Mouse (Mus musculus): Measurements from ENCODE around the gene Ccnd3. TPM values are rescaled to one million over a fixed set of nuclear protein-coding genes. Genes with fewer than 3 reads are reported as not detected.

The Ccnd3 gene
- total and polyA plus RNA-seq, 2 experiments from 2014 or later = 41.1 to 52.6 TPM

DNA sequence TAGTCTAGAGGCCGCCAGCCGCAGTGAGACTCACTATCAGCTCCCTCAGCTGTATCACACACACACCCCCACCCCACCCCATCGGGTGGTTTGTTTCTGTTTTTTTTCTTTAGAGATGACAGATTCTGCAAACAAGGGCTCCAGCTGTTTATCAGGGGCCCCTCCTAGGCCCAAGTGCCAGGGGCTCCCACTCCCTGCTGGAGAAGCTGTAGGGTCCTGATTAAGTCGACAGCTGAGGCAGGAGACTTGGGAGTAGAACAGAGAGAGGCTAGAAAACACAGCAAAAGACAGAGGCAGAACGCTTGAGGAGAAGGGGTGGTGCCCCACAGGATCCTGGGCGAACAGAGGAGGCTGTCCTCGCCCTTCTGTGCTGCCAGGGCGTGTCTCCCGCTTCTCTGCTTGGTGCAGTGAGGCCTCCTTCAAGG is 31.0 kb downstream of the Ccnd3 start:
- WGBS = 69% methylated on average over 9 of the region's 9 CpGs

DNA sequence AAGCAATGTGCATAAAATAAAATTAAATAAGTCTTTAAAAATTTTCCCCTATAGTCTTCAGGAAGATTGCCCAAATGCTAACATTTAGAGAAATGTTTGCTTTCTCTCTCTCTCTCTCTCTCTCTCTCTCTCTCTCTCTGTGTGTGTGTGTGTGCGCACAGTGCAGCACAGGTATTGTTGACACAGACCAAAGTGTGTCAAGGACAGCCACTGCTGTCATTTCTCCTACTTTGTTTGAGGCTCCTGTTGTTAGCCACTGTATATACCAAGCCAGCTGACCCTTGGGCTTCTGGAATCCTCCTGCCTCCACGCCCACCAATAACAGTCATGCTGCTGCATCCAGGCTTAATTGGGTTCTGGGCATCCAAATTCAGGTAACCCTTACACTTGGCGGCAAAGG is 33.2 kb downstream of the Ccnd3 start:
- no peak overlapping the region for H3K27ac ChIP-seq (ENCODE audit: low read depth, low read length)
- ATAC-seq (ENCODE audit: low FRiP score) (no peak), DNase-seq (ENCODE audit: low spot score) (no peak)
- H3K36me3 ChIP-seq (ENCODE audit: insufficient read depth, low read length) = no peaks in the 10 kb centered on the region
- WGBS = 82% methylated on average over 3 of the region's 3 CpGs
- no peaks in the 10 kb centered on the region for H3K27me3 ChIP-seq (ENCODE audit: insufficient read depth, low read length)
- H3K9me3 ChIP-seq (ENCODE audit: low read length) = no peaks in the 10 kb centered on the region
- H3K4me2 ChIP-seq (ENCODE audit: low read depth, low read length, poor library complexity, severe bottlenecking) = no peak overlapping the region
- H3K9ac ChIP-seq (replicated peaks; ENCODE audit: low read length, poor library complexity, severe bottlenecking) = no peak overlapping the region
- TF ChIP-seq CTCF (IDR thresholded peaks at IDR 0.05) = no peak
- H3K4me3 ChIP-seq (ENCODE audit: low read depth, low read length) = no peak overlapping the region
- no peaks in the 10 kb centered on the region for H3K4me1 ChIP-seq (ENCODE audit: insufficient read depth, low read length)

More for the DNA sequence above, 31.0 kb downstream of the Ccnd3 start:
- H3K4me2 ChIP-seq (ENCODE audit: low read depth, low read length, poor library complexity, severe bottlenecking) = no peak overlapping the region
- H3K27ac ChIP-seq (ENCODE audit: low read depth, low read length) = no peak overlapping the region
- H3K27me3 ChIP-seq (ENCODE audit: insufficient read depth, low read length) = no peaks in the 10 kb centered on the region
- no peak for TF ChIP-seq CTCF (IDR thresholded peaks at IDR 0.05)
- H3K4me1 ChIP-seq (ENCODE audit: insufficient read depth, low read length) = no peaks in the 10 kb centered on the region
- DNase-seq (ENCODE audit: low spot score) = no peak
- H3K9ac ChIP-seq (replicated peaks; ENCODE audit: low read length, poor library complexity, severe bottlenecking) = no peak overlapping the region
- H3K36me3 ChIP-seq (ENCODE audit: insufficient read depth, low read length) = no peaks in the 10 kb centered on the region
- H3K4me3 ChIP-seq (ENCODE audit: low read depth, low read length) = no peak overlapping the region
- no peak for ATAC-seq (ENCODE audit: low FRiP score)
- no peaks in the 10 kb centered on the region for H3K9me3 ChIP-seq (ENCODE audit: low read length)

DNA sequence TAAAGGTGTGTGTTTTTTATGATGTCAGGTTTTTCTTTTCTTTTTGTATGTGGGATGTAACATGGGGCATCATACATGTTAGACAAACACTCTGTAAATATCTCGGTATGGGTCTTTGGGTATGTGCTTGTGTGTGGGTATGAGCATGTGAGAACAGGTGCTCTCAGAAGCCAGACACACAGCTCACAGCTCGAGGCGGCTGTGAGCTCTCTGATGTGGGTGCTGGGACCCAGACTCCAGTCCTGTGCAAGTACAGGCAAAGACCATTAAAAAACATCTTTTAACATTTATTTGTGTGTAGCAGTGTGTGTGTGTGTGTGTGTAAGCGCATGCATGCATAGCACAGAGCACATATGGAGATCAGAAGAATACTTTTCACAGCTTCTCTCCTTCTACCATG is 34.3 kb downstream of the Ccnd3 start:
- ATAC-seq (ENCODE audit: low FRiP score) = no peak
- no peak overlapping the region for H3K27ac ChIP-seq (ENCODE audit: low read depth, low read length)
- no peaks in the 10 kb centered on the region for H3K4me1 ChIP-seq (ENCODE audit: insufficient read depth, low read length)
- TF ChIP-seq CTCF (IDR thresholded peaks at IDR 0.05) = no peak
- no peak for DNase-seq (ENCODE audit: low spot score)
- no peaks in the 10 kb centered on the region for H3K9me3 ChIP-seq (ENCODE audit: low read length)
- no peak overlapping the region for H3K4me2 ChIP-seq (ENCODE audit: low read depth, low read length, poor library complexity, severe bottlenecking)
- H3K9ac ChIP-seq (replicated peaks; ENCODE audit: low read length, poor library complexity, severe bottlenecking) = no peak overlapping the region
- H3K27me3 ChIP-seq (ENCODE audit: insufficient read depth, low read length) = no peaks in the 10 kb centered on the region
- H3K4me3 ChIP-seq (ENCODE audit: low read depth, low read length) = no peak overlapping the region
- WGBS = 90% methylated on average over 4 of the region's 4 CpGs
- H3K36me3 ChIP-seq (ENCODE audit: insufficient read depth, low read length) = no peaks in the 10 kb centered on the region

DNA sequence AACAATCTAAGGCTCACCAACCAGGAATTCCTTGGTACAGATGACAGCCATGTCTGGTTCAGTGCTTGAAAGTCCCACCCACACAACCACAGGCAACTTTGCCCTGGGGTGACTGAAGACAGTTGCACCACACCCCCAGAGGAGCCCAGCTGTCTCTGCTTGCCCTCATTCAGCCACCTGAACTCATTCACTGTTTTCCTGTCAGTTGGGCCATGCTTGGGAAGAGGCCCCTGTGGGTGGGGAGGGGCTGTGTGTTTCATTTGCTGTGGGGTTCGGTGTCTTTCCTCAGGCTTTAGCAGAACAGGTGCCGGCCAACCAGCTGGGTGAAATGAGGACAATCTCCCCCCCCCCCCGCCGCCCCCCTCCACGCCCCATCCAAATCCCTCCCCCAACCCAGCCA is 37.2 kb downstream of the Ccnd3 start:
- DNase-seq (ENCODE audit: low spot score) = no peak
- H3K9me3 ChIP-seq (ENCODE audit: low read length) = no peaks in the 10 kb centered on the region
- H3K4me3 ChIP-seq (ENCODE audit: low read depth, low read length) = no peak overlapping the region
- no peaks in the 10 kb centered on the region for H3K4me1 ChIP-seq (ENCODE audit: insufficient read depth, low read length)
- no peaks in the 10 kb centered on the region for H3K27me3 ChIP-seq (ENCODE audit: insufficient read depth, low read length)
- no peak for ATAC-seq (ENCODE audit: low FRiP score)
- WGBS = 61% methylated on average over 2 of the region's 5 CpGs
- H3K36me3 ChIP-seq (ENCODE audit: insufficient read depth, low read length) = no peaks in the 10 kb centered on the region
- no peak overlapping the region for H3K27ac ChIP-seq (ENCODE audit: low read depth, low read length)
- H3K9ac ChIP-seq (replicated peaks; ENCODE audit: low read length, poor library complexity, severe bottlenecking) = no peak overlapping the region
- no peak overlapping the region for H3K4me2 ChIP-seq (ENCODE audit: low read depth, low read length, poor library complexity, severe bottlenecking)
- no peak for TF ChIP-seq CTCF (IDR thresholded peaks at IDR 0.05)

DNA sequence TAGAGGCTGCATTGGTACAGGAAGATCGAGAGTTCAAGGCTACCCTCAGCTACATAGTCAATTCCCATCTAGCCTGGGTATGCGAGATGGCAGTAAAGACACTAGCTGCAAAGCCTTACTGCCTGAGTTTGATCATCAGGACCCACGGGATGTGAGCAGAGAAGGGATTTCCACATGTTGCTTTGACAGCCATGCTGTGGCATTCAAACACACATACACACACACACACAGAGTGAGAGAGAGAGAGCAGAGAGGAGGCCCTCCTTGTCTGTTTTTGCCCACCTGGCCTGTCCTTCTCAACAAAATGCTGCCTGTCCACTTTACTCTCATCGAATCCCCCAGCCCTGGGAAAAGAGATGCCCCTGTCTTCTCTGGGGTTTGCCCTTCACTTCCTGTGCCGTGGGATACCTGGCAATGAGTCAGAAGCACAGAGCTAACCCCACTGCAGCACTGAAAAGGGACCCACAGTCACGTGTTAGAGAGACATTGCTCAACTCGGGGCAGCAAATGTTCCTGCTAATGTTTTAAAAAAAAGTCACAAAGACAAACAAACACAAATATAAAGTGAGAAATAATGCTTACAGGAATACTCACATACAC is 38.3 kb downstream of the Ccnd3 start:
- H3K4me3 ChIP-seq (ENCODE audit: low read depth, low read length) = no peak overlapping the region
- H3K9ac ChIP-seq (replicated peaks; ENCODE audit: low read length, poor library complexity, severe bottlenecking) = no peak overlapping the region
- H3K27ac ChIP-seq (ENCODE audit: low read depth, low read length) = no peak overlapping the region
- no peaks in the 10 kb centered on the region for H3K27me3 ChIP-seq (ENCODE audit: insufficient read depth, low read length)
- WGBS = 75% methylated on average over 7 of the region's 7 CpGs
- no peaks in the 10 kb centered on the region for H3K36me3 ChIP-seq (ENCODE audit: insufficient read depth, low read length)
- no peak for TF ChIP-seq CTCF (IDR thresholded peaks at IDR 0.05)
- H3K4me2 ChIP-seq (ENCODE audit: low read depth, low read length, poor library complexity, severe bottlenecking) = no peak overlapping the region
- ATAC-seq (ENCODE audit: low FRiP score) (no peak), DNase-seq (ENCODE audit: low spot score) (no peak)
- H3K4me1 ChIP-seq (ENCODE audit: insufficient read depth, low read length) = no peaks in the 10 kb centered on the region
- H3K9me3 ChIP-seq (ENCODE audit: low read length) = no peaks in the 10 kb centered on the region

DNA sequence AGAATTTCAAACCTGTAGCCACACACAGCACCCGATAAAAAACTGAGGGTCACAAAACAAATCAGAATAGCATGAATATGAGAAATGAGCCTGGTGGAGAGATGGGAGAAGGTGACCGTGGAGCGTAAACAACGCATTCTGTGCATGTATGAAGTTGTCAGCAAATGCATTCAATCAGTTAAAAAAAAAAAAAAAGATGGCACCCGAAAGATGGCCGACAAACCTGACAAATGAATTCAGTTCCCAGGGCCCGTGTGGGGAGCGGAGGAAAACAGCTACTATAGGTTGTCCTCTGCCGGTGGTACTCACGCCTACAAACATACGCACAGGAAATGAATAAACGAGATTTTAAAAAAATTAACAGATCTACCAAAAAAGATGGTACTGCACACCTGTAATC is 40.3 kb downstream of the Ccnd3 start:
- H3K9me3 ChIP-seq (ENCODE audit: low read length) = no peaks in the 10 kb centered on the region
- no peak overlapping the region for H3K4me2 ChIP-seq (ENCODE audit: low read depth, low read length, poor library complexity, severe bottlenecking)
- TF ChIP-seq CTCF (IDR thresholded peaks at IDR 0.05) = no peak
- ATAC-seq (ENCODE audit: low FRiP score) = no peak
- WGBS = 94% methylated on average over 12 of the region's 12 CpGs
- DNase-seq (ENCODE audit: low spot score) = no peak
- H3K36me3 ChIP-seq (ENCODE audit: insufficient read depth, low read length) = no peaks in the 10 kb centered on the region
- H3K9ac ChIP-seq (replicated peaks; ENCODE audit: low read length, poor library complexity, severe bottlenecking) = no peak overlapping the region
- no peak overlapping the region for H3K27ac ChIP-seq (ENCODE audit: low read depth, low read length)
- no peak overlapping the region for H3K4me3 ChIP-seq (ENCODE audit: low read depth, low read length)
- H3K27me3 ChIP-seq (ENCODE audit: insufficient read depth, low read length) = no peaks in the 10 kb centered on the region
- H3K4me1 ChIP-seq (ENCODE audit: insufficient read depth, low read length) = no peaks in the 10 kb centered on the region

Data from midbrain, postnatal 0 days (tissue).